Comparison of ENCODE assay signal across 22 mouse cellular contexts in genomic region chr1:141440234-141440633, GRCm38 (mm10).
DNase-seq lines count a peak whose midpoint lies in the region; ATAC-seq and TF ChIP-seq lines count a peak whose summit lies in the region.
"Had no signal": no experiment of that assay in that cellular context is flagged by ENCODE, and none has a peak within 500 bp of the region (broad histone marks: within the 10 kb centered on the region; RNA-seq: fewer than 3 reads in every experiment).

No protein-coding gene starts in this region.

- ATAC-seq in hindbrain, embryonic 11.5 days (ENCODE audit: low FRiP score), result 0 out of 2 replicates have a peak, but pooled peaks have one; percentile 57
- 0 out of 2 replicates have a peak, but pooled peaks have one; percentile 39 for ATAC-seq in limb, embryonic 11.5 days (ENCODE audit: insufficient number of reproducible peaks, low FRiP score, low TSS enrichment, low read depth)
- ATAC-seq in midbrain, embryonic 12.5 days (ENCODE audit: low FRiP score, low read depth), result peak; percentile 65; the same call in 1 of the 2 replicates
- ATAC-seq in midbrain, postnatal 0 days (ENCODE audit: low FRiP score), result no peak
- ATAC-seq in neural tube, embryonic 12.5 days (ENCODE audit: low FRiP score, low read depth), result 0 out of 2 replicates have a peak, but pooled peaks have one; percentile 29
- ATAC-seq: activated CD4-positive, CD25-positive, alpha-beta regulatory T cell, adult 4 months; CD4-positive, CD25-positive, alpha-beta regulatory T cell, adult 4 months; Patski had no signal

- TF ChIP-seq CTCF in midbrain, postnatal 0 days (IDR thresholded peaks at IDR 0.05), result no peak

- no peak overlapping the region for H3K9ac ChIP-seq in hindbrain, embryonic 11.5 days (ENCODE audit: low read depth, low read length)
- no peak overlapping the region for H3K9ac ChIP-seq in limb, embryonic 11.5 days (ENCODE audit: low read length)
- H3K9ac ChIP-seq in midbrain, embryonic 12.5 days (replicated peaks), result no peak overlapping the region
- no peak overlapping the region for H3K9ac ChIP-seq in midbrain, postnatal 0 days (replicated peaks; ENCODE audit: low read length, poor library complexity, severe bottlenecking)
- no peak overlapping the region for H3K9ac ChIP-seq in neural tube, embryonic 12.5 days

- no peak for DNase-seq in hindbrain, embryonic 11.5 days (ENCODE audit: low spot score)
- DNase-seq in hindbrain, embryonic 10.5 days (ENCODE audit: low spot score), result no peak
- DNase-seq in limb, embryonic 11.5 days (ENCODE audit: low spot score), result no peak
- DNase-seq in limb, embryonic 10.5 days (ENCODE audit: low spot score), result no peak
- DNase-seq in midbrain, postnatal 0 days (ENCODE audit: low spot score), result no peak
- DNase-seq in neural tube, embryonic 10.5 days (ENCODE audit: extremely low spot score, low spot score), result no peak
- DNase-seq: adrenal gland, adult 2 months; adrenal gland, adult 8-10 months; adrenal gland, postnatal 10 days; adrenal gland, postnatal 14 days; adrenal gland, postnatal 25 days; adrenal gland, postnatal 36 days; B cell, adult 2 months; cerebellum, adult 11 months; cerebellum, adult 11-12 months had no signal

- H3K9me3 ChIP-seq in hindbrain, embryonic 11.5 days (ENCODE audit: control insufficient read depth, low read length), result no peaks in the 10 kb centered on the region
- H3K9me3 ChIP-seq in hindbrain, embryonic 10.5 days, result no peaks in the 10 kb centered on the region
- no peaks in the 10 kb centered on the region for H3K9me3 ChIP-seq in limb, embryonic 11.5 days (ENCODE audit: control insufficient read depth, low read length)
- no peaks in the 10 kb centered on the region for H3K9me3 ChIP-seq in limb, embryonic 10.5 days (replicated peaks)
- H3K9me3 ChIP-seq in midbrain, embryonic 12.5 days, result no peaks in the 10 kb centered on the region
- no peaks in the 10 kb centered on the region for H3K9me3 ChIP-seq in midbrain, postnatal 0 days (ENCODE audit: low read length)
- no peaks in the 10 kb centered on the region for H3K9me3 ChIP-seq in neural tube, embryonic 12.5 days

- no peak overlapping the region for H3K27ac ChIP-seq in hindbrain, embryonic 11.5 days (ENCODE audit: low read depth, low read length)
- no peak overlapping the region for H3K27ac ChIP-seq in hindbrain, embryonic 10.5 days
- no peak overlapping the region for H3K27ac ChIP-seq in limb, embryonic 11.5 days (replicated peaks; ENCODE audit: low read depth, low read length)
- H3K27ac ChIP-seq in limb, embryonic 10.5 days, result no peak overlapping the region
- no peak overlapping the region for H3K27ac ChIP-seq in midbrain, embryonic 12.5 days (replicated peaks)
- no peak overlapping the region for H3K27ac ChIP-seq in midbrain, postnatal 0 days (ENCODE audit: low read depth, low read length)
- H3K27ac ChIP-seq in neural tube, embryonic 12.5 days, result no peak overlapping the region

- no peak overlapping the region for H3K4me2 ChIP-seq in hindbrain, embryonic 11.5 days (replicated peaks; ENCODE audit: low read depth, low read length)
- H3K4me2 ChIP-seq in limb, embryonic 11.5 days (ENCODE audit: low read depth, severe bottlenecking), result no peak overlapping the region
- H3K4me2 ChIP-seq in midbrain, embryonic 12.5 days (replicated peaks), result no peak overlapping the region
- no peak overlapping the region for H3K4me2 ChIP-seq in midbrain, postnatal 0 days (ENCODE audit: low read depth, low read length, poor library complexity, severe bottlenecking)
- H3K4me2 ChIP-seq in neural tube, embryonic 12.5 days (replicated peaks), result no peak overlapping the region

- no peaks in the 10 kb centered on the region for H3K36me3 ChIP-seq in hindbrain, embryonic 11.5 days (ENCODE audit: control insufficient read depth, insufficient read depth, low read length)
- no peaks in the 10 kb centered on the region for H3K36me3 ChIP-seq in hindbrain, embryonic 10.5 days
- H3K36me3 ChIP-seq in limb, embryonic 11.5 days (ENCODE audit: control insufficient read depth, insufficient read depth, low read length), result no peaks in the 10 kb centered on the region
- no peaks in the 10 kb centered on the region for H3K36me3 ChIP-seq in limb, embryonic 10.5 days
- no peaks in the 10 kb centered on the region for H3K36me3 ChIP-seq in midbrain, embryonic 12.5 days
- H3K36me3 ChIP-seq in midbrain, postnatal 0 days (ENCODE audit: insufficient read depth, low read length), result no peaks in the 10 kb centered on the region
- H3K36me3 ChIP-seq in neural tube, embryonic 12.5 days, result no peaks in the 10 kb centered on the region
- H3K36me3 ChIP-seq: G1E had no signal

- H3K4me3 ChIP-seq in hindbrain, embryonic 11.5 days (ENCODE audit: low read depth, low read length), result no peak overlapping the region
- H3K4me3 ChIP-seq in hindbrain, embryonic 10.5 days, result no peak overlapping the region
- H3K4me3 ChIP-seq in limb, embryonic 11.5 days (ENCODE audit: low read depth, low read length), result no peak overlapping the region
- no peak overlapping the region for H3K4me3 ChIP-seq in limb, embryonic 10.5 days
- no peak overlapping the region for H3K4me3 ChIP-seq in midbrain, embryonic 12.5 days
- no peak overlapping the region for H3K4me3 ChIP-seq in midbrain, postnatal 0 days (ENCODE audit: low read depth, low read length)
- no peak overlapping the region for H3K4me3 ChIP-seq in neural tube, embryonic 12.5 days

- no peaks in the 10 kb centered on the region for H3K4me1 ChIP-seq in hindbrain, embryonic 11.5 days (replicated peaks; ENCODE audit: control insufficient read depth, insufficient read depth, low read length)
- H3K4me1 ChIP-seq in hindbrain, embryonic 10.5 days (replicated peaks), result no peaks in the 10 kb centered on the region
- H3K4me1 ChIP-seq in limb, embryonic 11.5 days (ENCODE audit: control insufficient read depth, insufficient read depth, low read length), result no peaks in the 10 kb centered on the region
- no peaks in the 10 kb centered on the region for H3K4me1 ChIP-seq in limb, embryonic 10.5 days
- H3K4me1 ChIP-seq in midbrain, embryonic 12.5 days, result no peaks in the 10 kb centered on the region
- H3K4me1 ChIP-seq in midbrain, postnatal 0 days (ENCODE audit: insufficient read depth, low read length), result no peaks in the 10 kb centered on the region
- no peaks in the 10 kb centered on the region for H3K4me1 ChIP-seq in neural tube, embryonic 12.5 days

- H3K27me3 ChIP-seq in hindbrain, embryonic 11.5 days (ENCODE audit: control insufficient read depth, insufficient read depth, low read length), result no peaks in the 10 kb centered on the region
- no peaks in the 10 kb centered on the region for H3K27me3 ChIP-seq in hindbrain, embryonic 10.5 days (ENCODE audit: insufficient read depth, poor library complexity, severe bottlenecking)
- H3K27me3 ChIP-seq in limb, embryonic 11.5 days (ENCODE audit: control insufficient read depth, insufficient read depth, low read length), result no peaks in the 10 kb centered on the region
- H3K27me3 ChIP-seq in limb, embryonic 10.5 days (ENCODE audit: low read depth, poor library complexity, severe bottlenecking), result no peaks in the 10 kb centered on the region
- no peaks in the 10 kb centered on the region for H3K27me3 ChIP-seq in midbrain, embryonic 12.5 days
- no peaks in the 10 kb centered on the region for H3K27me3 ChIP-seq in midbrain, postnatal 0 days (ENCODE audit: insufficient read depth, low read length)
- H3K27me3 ChIP-seq in neural tube, embryonic 12.5 days (replicated peaks), result no peaks in the 10 kb centered on the region
- H3K27me3 ChIP-seq: CH12.LX, Patski had no signal
